Mouse (Mus musculus) v-Abl transformed pro-B cells (cell line): ENCODE measurements around the gene 9130409I23Rik.

ENCODE experiments used
- in situ Hi-C, 2 experiments: fragments of 400-800 bp; cut with MboI; formaldehyde crosslinking; loops; one replicate each; pipeline ENCODE4 v1.15.1; 2025; ENCODE audit not compliant: unreplicated experiment in 2 of 2

The 9130409I23Rik gene

DNA sequence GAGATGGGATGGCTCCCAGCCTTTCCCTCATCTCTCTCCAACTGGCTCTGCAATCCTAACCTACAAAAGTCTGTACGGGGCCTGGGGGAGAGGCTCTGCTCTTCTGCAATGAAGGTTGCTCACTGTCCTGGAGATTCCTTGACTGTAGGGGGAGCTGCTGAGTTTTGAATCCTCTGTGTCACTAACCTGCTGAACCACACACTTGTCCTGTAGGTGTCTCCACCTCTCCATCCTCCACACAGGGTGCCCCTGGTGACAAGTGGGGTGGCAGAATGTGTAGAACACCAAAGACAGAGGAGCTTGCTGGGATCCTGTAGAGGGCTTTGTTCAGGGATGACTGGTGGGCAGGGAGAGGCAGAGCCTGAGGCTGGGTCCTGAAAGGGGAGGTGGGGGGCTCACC is 28.8 kb upstream of the 9130409I23Rik start:
- in situ Hi-C loops: no loop called here

DNA sequence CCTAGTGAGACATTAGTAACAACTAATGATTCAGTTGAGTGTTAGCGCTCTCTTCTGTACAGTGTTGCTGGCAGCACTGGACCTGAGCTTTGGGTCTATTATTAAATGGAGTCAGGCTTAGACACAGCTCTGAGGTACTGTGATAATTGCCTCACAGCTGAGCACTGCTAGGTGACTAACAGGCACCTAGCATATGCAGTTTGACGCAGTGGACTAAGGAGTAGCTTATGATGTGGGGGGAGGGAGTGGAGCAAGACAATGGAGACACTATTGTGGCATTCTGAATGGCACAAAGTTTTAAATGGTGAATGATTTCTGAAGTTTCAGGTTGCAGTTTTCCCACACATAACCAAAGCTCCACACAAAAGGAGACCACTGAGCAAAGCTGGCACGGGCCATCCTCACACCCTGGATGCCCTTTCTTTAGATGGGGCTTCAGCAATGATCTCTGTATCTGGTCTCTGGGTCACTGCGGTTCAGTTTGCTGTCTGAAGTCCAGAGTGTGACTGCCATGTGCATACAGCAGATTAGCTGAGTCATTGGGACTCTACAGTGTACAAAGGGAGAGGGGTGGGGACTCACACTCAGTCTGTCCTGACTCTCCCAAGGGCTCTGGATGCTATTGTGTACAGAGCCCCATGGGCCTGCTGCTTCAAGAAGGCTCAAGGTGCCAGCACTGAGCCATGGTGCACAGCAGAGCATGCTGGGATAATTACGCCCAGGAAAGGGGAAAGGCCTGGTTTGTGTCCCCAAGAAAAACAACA is 15.8 kb upstream of the 9130409I23Rik start:
- in situ Hi-C loops: loop anchor here in 1 of 2 experiments (5.0 kb wide), 1 partner anchor 43 kb away; no protein-coding TSS in a partner anchor

DNA sequence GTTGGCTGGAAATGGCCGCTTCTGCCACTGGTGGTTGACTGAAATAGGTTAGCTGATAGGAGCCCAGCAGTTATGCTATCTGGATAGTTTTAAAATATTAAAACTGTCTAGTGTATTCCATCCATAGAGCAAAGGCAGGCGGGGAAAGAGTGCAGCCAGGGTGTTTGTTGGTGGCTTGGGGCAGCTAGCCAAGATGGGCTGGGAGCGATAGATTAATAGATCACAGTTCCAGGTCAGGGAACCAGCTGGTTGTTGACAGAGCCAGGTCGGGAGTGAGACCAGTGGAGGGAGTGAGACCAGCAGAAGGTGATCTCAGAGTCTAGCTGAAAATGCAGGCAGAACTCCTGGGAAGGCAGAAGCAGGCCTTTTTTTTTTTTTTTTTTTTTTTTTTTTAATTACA is 13.4 kb upstream of the 9130409I23Rik start:
- in situ Hi-C loops: loop anchor here in 1 of 2 experiments (5.0 kb wide), 1 partner anchor 45 kb away; no protein-coding TSS in a partner anchor

DNA sequence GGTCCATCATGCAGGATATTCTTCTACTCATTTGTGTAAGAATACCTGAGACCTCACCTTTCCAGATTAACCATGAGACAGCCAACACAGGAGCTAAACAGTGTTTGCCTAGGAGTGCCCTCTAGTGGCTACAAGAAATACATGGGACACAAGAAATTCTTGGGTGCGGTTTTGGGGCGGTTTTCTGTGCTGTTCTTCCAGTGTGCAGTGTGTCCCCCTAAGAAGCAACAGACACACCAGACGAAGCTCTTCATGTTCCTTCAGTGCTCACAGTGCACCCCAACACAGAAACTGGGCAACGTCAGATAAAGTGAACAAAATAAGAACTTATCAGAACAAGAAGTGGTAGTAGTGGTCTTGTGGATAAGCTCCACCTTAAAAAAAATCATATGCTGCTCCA is 11.4 kb upstream of the 9130409I23Rik start:
- in situ Hi-C loops: loop anchor here in 1 of 2 experiments (5.0 kb wide), 1 partner anchor 47 kb away; no protein-coding TSS in a partner anchor

DNA sequence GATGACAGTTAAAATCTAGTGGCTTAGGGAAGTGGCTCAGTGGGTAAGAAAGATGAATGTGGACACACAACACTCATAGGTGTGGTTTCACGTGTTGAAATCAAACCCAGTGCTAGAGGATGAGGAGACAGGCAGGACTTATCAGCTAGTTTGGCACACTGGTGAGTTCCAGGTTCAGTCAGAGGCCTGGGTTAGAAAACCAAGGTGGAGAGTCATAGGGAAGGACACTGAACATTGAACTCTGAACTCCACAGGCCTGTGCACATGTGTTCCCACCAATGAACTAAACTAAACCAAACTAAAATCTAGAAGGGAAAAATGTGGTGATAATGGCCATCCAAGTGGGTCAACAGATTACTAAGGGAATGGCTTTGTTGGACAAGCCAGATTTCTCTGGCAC is 3.5 kb upstream of the 9130409I23Rik start:
- in situ Hi-C loops: no loop called here

DNA sequence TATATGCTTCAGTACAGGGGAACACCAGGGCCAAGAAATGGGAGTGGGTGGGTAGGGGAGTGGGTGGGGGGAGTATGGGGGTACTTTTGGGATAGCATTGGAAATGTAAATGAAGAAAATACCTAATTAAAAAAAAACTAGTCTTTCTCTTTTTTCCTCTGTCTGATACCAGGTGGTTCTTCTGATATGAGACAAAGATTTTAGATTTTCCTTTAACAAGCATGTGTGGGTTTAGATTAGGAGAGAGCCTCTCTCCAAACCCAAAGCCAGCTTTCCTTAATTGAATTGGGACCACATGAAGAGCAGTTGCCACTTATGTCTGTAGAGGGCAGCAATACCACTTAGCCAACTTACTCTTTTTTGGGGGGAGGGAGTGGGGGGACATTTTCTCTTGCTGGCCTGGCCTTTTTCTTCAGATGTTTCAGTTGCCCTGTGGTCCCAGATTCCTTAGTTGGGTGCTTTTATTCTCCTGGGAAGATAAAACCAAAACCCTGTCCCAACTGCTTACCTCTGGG is 1.7 kb upstream of the 9130409I23Rik start:
- in situ Hi-C loops: no loop called here

DNA sequence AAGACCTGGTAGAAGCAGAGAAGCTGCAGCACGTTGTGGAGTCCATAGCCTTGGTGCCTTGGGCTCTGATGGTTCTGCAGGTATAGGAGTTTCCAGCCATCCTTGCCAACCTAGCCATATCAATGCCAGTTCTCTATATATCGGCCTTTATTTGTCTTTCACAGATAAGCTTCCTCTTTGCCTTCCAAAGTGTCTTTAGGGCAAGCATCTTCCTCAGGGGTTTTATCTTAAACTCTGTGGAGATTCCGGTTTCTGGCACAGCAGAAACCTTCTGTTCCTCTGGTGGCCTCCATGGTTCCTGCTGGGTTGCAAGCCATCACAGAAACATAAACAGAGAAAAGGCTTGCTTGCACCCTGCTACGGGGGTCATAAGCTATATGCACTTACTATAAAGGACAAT is 1.9 kb downstream of the 9130409I23Rik start:
- in situ Hi-C loops: no loop called here

DNA sequence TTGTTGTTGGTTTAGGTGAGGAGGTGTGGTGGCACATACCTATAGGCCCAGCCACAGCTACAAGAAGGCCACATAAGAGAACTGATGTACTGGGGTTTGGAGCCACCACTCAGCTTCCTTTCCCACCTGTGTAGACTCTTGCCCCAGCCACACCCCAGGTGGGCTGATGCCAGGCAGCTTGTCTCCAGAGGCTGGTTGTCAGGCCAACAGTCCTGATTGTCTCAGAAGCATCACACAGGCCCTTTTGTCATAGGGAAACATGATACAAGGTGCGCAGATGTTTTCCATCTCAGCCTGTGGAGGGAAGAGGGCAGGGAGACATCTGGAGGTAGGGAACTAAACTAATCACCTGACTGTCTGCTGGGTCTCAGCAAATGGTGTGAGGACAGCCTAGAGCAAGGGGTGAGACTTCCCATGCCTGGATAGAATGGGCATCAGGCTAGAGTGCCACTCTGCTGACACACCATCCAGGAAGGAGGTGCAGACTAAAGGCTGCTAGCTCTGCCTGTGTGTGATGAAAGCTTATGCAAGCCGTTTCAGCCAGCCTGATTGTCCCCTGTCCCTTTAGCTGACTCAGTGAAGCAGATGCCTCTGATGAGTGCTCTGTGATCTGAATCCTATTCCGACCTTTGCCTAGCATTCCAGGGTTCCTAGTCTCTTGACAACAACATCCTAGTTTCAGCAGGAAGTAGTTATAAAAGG is 10.9 kb downstream of the 9130409I23Rik start:
- in situ Hi-C loops: no loop called here

DNA sequence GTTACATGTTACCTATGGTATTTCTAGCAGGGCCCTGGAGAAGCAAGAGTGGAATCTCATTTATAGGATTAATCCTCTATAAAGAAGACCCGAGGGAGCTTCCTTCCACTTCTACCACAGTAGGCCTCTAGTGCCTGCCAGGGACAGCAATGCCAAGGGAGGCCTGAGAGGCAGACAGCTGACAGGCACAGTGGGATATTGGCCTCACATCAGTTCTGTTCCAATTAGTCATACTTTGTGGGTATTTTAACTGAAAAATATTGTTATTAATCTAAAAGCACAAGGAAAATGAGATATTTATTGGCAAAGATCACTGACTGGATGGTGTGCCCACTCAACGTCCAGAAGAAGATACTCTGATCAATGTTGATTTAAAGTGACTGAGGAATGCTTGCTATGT is 13.0 kb downstream of the 9130409I23Rik start:
- in situ Hi-C loops: no loop called here

DNA sequence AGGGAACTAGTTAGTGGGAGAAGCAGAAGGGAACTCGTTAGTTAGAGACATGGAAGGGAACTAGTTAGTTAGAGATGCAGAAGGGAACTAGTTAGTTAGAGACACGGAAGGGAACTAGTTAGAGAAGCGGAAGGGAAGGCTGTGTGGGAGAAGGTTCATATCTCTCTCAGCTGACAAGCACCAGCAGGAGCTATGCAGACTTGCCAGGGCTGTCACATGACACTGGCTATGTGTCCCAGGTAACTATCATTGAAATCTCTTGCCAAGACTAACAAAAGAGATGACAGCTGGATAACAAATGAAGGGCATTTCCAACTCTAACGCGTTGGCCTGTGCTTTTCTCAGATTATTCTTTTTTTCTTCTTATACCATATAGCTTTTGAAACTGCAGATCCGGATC is 13.6 kb downstream of the 9130409I23Rik start:
- in situ Hi-C loops: no loop called here

DNA sequence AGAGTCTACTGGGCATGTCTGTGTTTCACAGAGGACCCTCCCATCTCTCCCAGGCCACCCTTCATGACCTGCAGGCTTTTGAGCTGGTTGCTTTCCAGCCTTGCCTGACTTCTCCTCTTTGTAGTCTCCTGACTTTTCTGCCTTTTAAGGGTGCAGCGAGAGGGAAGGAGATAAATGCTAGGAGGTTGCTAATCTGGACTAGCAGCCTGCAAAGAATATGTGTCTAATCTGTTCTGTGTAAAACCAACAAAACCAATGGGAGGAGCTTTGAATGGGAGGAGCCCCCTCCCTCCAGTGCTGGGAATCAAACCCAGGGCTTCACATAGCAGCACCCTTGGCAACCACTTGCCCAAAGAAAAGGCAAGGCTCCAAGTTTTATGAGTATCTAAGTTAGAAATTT is 17.3 kb downstream of the 9130409I23Rik start:
- in situ Hi-C loops: no loop called here

DNA sequence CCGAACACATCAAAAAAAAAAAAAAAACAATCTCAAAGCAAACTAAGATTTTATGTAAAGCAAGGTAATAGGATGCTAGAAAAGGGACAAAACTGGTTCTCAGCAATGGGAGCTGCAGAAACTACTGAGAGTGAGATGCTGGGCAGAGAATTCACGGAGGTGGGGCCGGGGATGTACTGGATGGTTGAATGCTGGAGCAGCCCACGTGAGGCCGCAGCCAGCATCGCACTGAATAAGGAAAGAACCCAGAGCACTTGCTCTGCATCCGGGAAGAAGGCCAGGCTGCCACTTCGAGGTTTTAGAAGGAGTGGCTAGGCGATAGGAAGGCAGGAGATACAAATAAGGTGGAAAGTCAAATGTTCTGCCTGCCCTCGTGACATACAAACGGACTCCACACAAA is 18.6 kb downstream of the 9130409I23Rik start:
- in situ Hi-C loops: no loop called here

DNA sequence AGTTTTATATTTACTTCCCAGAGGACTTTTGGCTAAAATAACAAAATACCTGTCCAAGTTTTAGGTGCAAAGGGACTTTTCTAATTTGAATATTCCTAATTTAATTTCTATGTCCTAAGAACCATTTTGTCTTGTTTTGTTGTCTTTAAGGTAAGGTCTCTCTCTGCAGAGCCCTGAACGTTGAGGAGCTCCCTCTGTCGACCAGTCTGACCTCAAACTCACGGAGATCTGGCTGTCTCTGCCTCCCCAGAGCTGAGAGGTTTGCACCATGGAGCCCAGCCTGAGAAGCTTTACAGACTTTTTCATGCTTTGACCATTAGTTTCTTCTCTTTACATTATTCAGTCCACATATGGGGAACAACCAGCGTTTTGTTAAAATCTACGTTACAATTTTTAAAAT is 22.0 kb downstream of the 9130409I23Rik start:
- in situ Hi-C loops: no loop called here

DNA sequence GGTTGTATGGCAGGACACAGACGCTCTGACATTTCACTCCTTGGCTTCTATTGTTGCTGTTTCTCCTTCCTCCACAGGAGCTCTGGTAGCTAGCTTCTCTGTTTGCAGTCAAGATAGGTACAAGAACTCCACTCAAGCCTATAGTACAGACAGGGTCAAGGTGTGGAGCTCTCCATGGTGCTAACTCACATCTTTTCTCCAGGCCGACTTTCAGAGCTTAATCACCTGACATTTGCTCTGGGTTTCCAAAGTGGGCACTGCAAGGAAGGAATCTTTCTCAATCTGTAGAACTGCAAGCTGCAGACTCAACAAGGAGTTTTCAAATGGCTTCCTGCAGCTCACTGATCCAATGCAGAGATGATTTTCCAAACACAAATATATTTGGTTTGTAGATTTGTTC is 33.0 kb downstream of the 9130409I23Rik start:
- in situ Hi-C loops: no loop called here

DNA sequence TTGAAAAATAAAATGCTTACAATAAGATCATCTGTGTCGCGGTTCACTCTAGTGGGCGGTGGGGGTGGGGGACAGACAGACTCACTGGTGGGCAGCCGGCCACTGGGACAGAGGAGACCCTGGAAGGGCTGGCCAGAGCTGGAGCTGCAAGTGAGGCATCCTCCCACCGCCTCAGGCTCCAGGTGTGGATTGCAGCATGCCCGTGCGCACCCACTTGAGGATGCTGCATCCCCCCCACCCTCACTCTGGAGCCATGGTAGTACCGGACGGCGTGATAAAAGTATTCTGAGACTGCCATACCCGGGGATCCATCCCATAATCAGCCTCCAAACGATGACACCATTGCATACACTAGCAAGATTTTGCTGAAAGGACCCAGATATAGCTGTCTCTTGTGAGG is 39.0 kb downstream of the 9130409I23Rik start:
- in situ Hi-C loops: no loop called here
